Mouse (Mus musculus): Measurements from ENCODE around the gene Lrch3.

GRCm38 (mm10) chr16:33010166-33010565 is 96.3 kb downstream of the Lrch3 start:
- TF ChIP-seq GATA1 (IDR thresholded peaks at IDR 0.05; ENCODE audit: low read length) (no peak), TAL1 (IDR thresholded peaks at IDR 0.05; ENCODE audit: low read length) (no peak)

Measured in erythroblast, embryonic 14.5 days (primary cell).